Comparison of ENCODE assay signal across 26 mouse cellular contexts in the genomic region with DNA sequence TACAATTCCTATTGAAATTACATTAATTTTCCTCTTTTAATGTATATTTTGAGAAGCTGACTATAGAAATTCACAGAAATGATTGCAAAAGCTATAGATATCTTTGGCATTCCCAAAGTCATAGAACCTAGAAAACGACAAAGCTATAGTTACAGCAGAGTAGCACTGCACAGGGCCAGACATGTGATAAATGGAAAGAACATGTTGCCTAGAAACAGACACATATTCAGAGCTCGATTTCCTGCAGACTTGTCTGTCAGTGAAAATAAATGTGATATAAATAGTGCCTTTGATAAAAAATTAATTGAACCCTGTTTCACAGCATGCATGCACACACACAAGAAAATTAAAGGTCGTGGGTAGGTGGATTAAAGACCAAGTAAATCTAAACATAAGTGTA.
DNase-seq lines count a peak whose midpoint lies in the region; ATAC-seq lines count a peak whose summit lies in the region.
"Had no signal": no experiment of that assay in that cellular context is flagged by ENCODE, and none has a peak within 500 bp of the region (broad histone marks: within the 10 kb centered on the region; RNA-seq: fewer than 3 reads in every experiment).

No protein-coding gene starts in this region.

- WGBS in hindbrain, embryonic 16.5 days, result 32% methylated on average over 3 of the region's 3 CpGs
- 64% methylated on average over 3 of the region's 3 CpGs for WGBS in hindbrain, embryonic 11.5 days
- WGBS in midbrain, embryonic 15.5 days, result 44% methylated on average over 3 of the region's 3 CpGs
- 76% methylated on average over 3 of the region's 3 CpGs for WGBS in midbrain, embryonic 11.5 days
- WGBS in forebrain, embryonic 16.5 days, result 43% methylated on average over 3 of the region's 3 CpGs

- no peaks in the 10 kb centered on the region for H3K9me3 ChIP-seq in hindbrain, embryonic 16.5 days (ENCODE audit: control insufficient read depth, low read length)
- no peaks in the 10 kb centered on the region for H3K9me3 ChIP-seq in hindbrain, embryonic 11.5 days (ENCODE audit: control insufficient read depth, low read length)
- no peaks in the 10 kb centered on the region for H3K9me3 ChIP-seq in midbrain, embryonic 15.5 days
- H3K9me3 ChIP-seq in midbrain, embryonic 11.5 days (ENCODE audit: control insufficient read depth, low read length), result no peaks in the 10 kb centered on the region
- no peaks in the 10 kb centered on the region for H3K9me3 ChIP-seq in forebrain, embryonic 16.5 days (ENCODE audit: control insufficient read depth, low read length)
- H3K9me3 ChIP-seq: heart, embryonic 13.5 days; hindbrain, embryonic 12.5 days; neural tube, embryonic 12.5 days had no signal

- no peak overlapping the region for H3K4me2 ChIP-seq in hindbrain, embryonic 16.5 days (ENCODE audit: low read length)
- H3K4me2 ChIP-seq in hindbrain, embryonic 11.5 days (replicated peaks; ENCODE audit: low read depth, low read length), result no peak overlapping the region
- H3K4me2 ChIP-seq in midbrain, embryonic 15.5 days, result no peak overlapping the region
- H3K4me2 ChIP-seq in midbrain, embryonic 11.5 days, result no peak overlapping the region
- no peak overlapping the region for H3K4me2 ChIP-seq in forebrain, embryonic 16.5 days (ENCODE audit: low read length)
- H3K4me2 ChIP-seq: heart, embryonic 13.5 days; hindbrain, embryonic 12.5 days; neural tube, embryonic 12.5 days had no signal

- no peak for DNase-seq in hindbrain, embryonic 11.5 days (ENCODE audit: low spot score)
- no peak for DNase-seq in midbrain, embryonic 11.5 days (ENCODE audit: low spot score, missing footprints)
- peak; percentile 69 for DNase-seq in brain, adult 2 months (ENCODE audit: low read depth, low spot score)
- no peak for DNase-seq in urinary bladder, postnatal 4 days (ENCODE audit: low spot score in 2 of 2)
- DNase-seq: adrenal gland, adult 2 months; B cell, adult 2 months; cerebellum, adult 18-20 months; cerebellum, postnatal 14 days; gastrocnemius, postnatal 36 days; heart, adult 2 months; heart, postnatal 14 days; kidney, adult 2 months; lung, postnatal 4 days; retina, postnatal 1 day; thymus, postnatal 25 days had no signal

- H3K4me1 ChIP-seq in hindbrain, embryonic 16.5 days (ENCODE audit: control insufficient read depth, insufficient read depth, low read depth, low read length), result no peaks in the 10 kb centered on the region
- H3K4me1 ChIP-seq in hindbrain, embryonic 11.5 days (replicated peaks; ENCODE audit: control insufficient read depth, insufficient read depth, low read length), result no peaks in the 10 kb centered on the region
- H3K4me1 ChIP-seq in midbrain, embryonic 15.5 days, result no peaks in the 10 kb centered on the region
- no peaks in the 10 kb centered on the region for H3K4me1 ChIP-seq in midbrain, embryonic 11.5 days (ENCODE audit: control insufficient read depth, insufficient read depth, low read length)
- H3K4me1 ChIP-seq in forebrain, embryonic 16.5 days (replicated peaks; ENCODE audit: control insufficient read depth, insufficient read depth, low read length), result no peaks in the 10 kb centered on the region
- H3K4me1 ChIP-seq: heart, embryonic 13.5 days; hindbrain, embryonic 12.5 days; neural tube, embryonic 12.5 days had no signal

- H3K27ac ChIP-seq in hindbrain, embryonic 16.5 days (ENCODE audit: low read depth, low read length), result no peak overlapping the region
- no peak overlapping the region for H3K27ac ChIP-seq in hindbrain, embryonic 11.5 days (ENCODE audit: low read depth, low read length)
- no peak overlapping the region for H3K27ac ChIP-seq in midbrain, embryonic 15.5 days
- H3K27ac ChIP-seq in midbrain, embryonic 11.5 days (ENCODE audit: low read depth, low read length), result no peak overlapping the region
- H3K27ac ChIP-seq in forebrain, embryonic 16.5 days (ENCODE audit: low read length), result no peak overlapping the region
- H3K27ac ChIP-seq: heart, adult 2 months; heart, embryonic 13.5 days; hindbrain, embryonic 12.5 days; kidney, postnatal 0 days; left cerebral cortex, adult 2 months; neural tube, embryonic 12.5 days had no signal

- no peak overlapping the region for H3K9ac ChIP-seq in hindbrain, embryonic 16.5 days (ENCODE audit: low read depth, low read length)
- H3K9ac ChIP-seq in hindbrain, embryonic 11.5 days (ENCODE audit: low read depth, low read length), result no peak overlapping the region
- no peak overlapping the region for H3K9ac ChIP-seq in midbrain, embryonic 15.5 days
- no peak overlapping the region for H3K9ac ChIP-seq in midbrain, embryonic 11.5 days (ENCODE audit: low read length)
- no peak overlapping the region for H3K9ac ChIP-seq in forebrain, embryonic 16.5 days (replicated peaks; ENCODE audit: low read depth, low read length)
- H3K9ac ChIP-seq: heart, embryonic 13.5 days; hindbrain, embryonic 12.5 days; neural tube, embryonic 12.5 days had no signal

- no peaks in the 10 kb centered on the region for H3K36me3 ChIP-seq in hindbrain, embryonic 16.5 days (ENCODE audit: control insufficient read depth, insufficient read depth, low read length)
- H3K36me3 ChIP-seq in hindbrain, embryonic 11.5 days (ENCODE audit: control insufficient read depth, insufficient read depth, low read length), result no peaks in the 10 kb centered on the region
- H3K36me3 ChIP-seq in midbrain, embryonic 15.5 days (replicated peaks), result no peaks in the 10 kb centered on the region
- no peaks in the 10 kb centered on the region for H3K36me3 ChIP-seq in midbrain, embryonic 11.5 days (ENCODE audit: control insufficient read depth, insufficient read depth, low read length)
- no peaks in the 10 kb centered on the region for H3K36me3 ChIP-seq in forebrain, embryonic 16.5 days (ENCODE audit: control insufficient read depth, insufficient read depth)
- H3K36me3 ChIP-seq: G1E; heart, embryonic 13.5 days; hindbrain, embryonic 12.5 days; neural tube, embryonic 12.5 days had no signal

- 0 out of 2 replicates have a peak, but pooled peaks have one; percentile 72 for ATAC-seq in hindbrain, embryonic 16.5 days
- ATAC-seq in hindbrain, embryonic 11.5 days (ENCODE audit: low FRiP score), result no peak
- peak; percentile 78 for ATAC-seq in midbrain, embryonic 15.5 days (replicated peaks)
- ATAC-seq in midbrain, embryonic 11.5 days (ENCODE audit: low FRiP score), result no peak
- peak; percentile 82 for ATAC-seq in forebrain, embryonic 16.5 days
- ATAC-seq: Patski had no signal

- H3K4me3 ChIP-seq in hindbrain, embryonic 16.5 days (ENCODE audit: low read length), result no peak overlapping the region
- H3K4me3 ChIP-seq in hindbrain, embryonic 11.5 days (ENCODE audit: low read depth, low read length), result no peak overlapping the region
- no peak overlapping the region for H3K4me3 ChIP-seq in midbrain, embryonic 15.5 days
- no peak overlapping the region for H3K4me3 ChIP-seq in midbrain, embryonic 11.5 days (ENCODE audit: low read depth, low read length)
- no peak overlapping the region for H3K4me3 ChIP-seq in forebrain, embryonic 16.5 days (replicated peaks; ENCODE audit: low read length)
- H3K4me3 ChIP-seq: heart, adult 2 months; heart, embryonic 13.5 days; hindbrain, embryonic 12.5 days; left cerebral cortex, adult 2 months; neural tube, embryonic 12.5 days had no signal

- H3K27me3 ChIP-seq in hindbrain, embryonic 16.5 days (replicated peaks; ENCODE audit: control insufficient read depth, insufficient read depth, low read length), result no peaks in the 10 kb centered on the region
- H3K27me3 ChIP-seq in hindbrain, embryonic 11.5 days (ENCODE audit: control insufficient read depth, insufficient read depth, low read length), result no peaks in the 10 kb centered on the region
- H3K27me3 ChIP-seq in midbrain, embryonic 15.5 days (replicated peaks), result no peaks in the 10 kb centered on the region
- H3K27me3 ChIP-seq in midbrain, embryonic 11.5 days (ENCODE audit: control insufficient read depth, insufficient read depth, low read length), result no peaks in the 10 kb centered on the region
- H3K27me3 ChIP-seq in forebrain, embryonic 16.5 days (replicated peaks; ENCODE audit: control insufficient read depth, insufficient read depth, low read length), result no peaks in the 10 kb centered on the region
- H3K27me3 ChIP-seq: CH12.LX; heart, embryonic 13.5 days; hindbrain, embryonic 12.5 days; neural tube, embryonic 12.5 days; Patski had no signal

Comparison
In these comparisons a context has a peak if more than half of its experiments do, and no peak if none do; other contexts are left out.
1. ATAC-seq: peak in hindbrain, embryonic 16.5 days (single experiment), midbrain, embryonic 15.5 days (single experiment) and forebrain, embryonic 16.5 days (single experiment); none in hindbrain, embryonic 11.5 days (single experiment) and midbrain, embryonic 11.5 days (single experiment).